Mouse (Mus musculus) urinary bladder, postnatal 36 days (tissue): ENCODE data around the gene Pole.
A peak's percentile ranks its signal among the peaks of the same experiment; 100 is the strongest.

Experiments used
- DNase-seq, 2 experiments: peaks; one replicate each; pipeline ENCODE4 v3.0.0; 2022; ENCODE audit warnings: low spot score in 2 of 2, mixed read lengths in 1 of 2

Pole gene

DNA sequence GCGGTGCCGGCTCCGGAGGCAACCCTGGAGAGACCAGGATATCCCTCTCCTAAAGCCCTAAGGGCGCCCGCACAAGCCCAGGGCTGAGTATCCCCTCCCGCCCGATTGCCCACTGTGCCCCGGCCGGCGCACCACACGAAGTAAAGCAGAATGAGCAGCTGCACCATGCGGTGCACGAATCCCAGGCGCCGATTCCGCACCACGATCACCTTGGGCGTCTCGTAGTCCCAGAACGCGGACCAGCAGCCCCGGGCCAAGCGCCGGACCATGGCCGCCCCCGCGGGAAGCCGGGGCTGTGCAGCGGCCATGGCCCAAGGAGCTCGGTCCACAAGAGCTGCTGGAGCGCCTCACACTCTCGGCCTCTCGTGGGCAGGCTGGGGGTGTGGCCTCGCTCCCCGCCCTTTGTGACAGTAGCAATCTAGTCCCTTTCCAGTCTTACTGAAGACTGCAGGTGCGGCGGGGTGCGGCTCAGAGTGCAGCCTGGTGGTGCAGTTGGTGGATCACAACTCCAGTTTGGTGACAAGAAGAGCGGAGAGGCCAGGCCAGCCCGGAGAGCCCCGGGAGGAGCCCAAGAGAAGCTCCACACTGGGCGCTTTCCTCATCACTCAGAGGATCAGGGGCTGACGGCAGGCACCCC lies 56.7 kb downstream of the Pole start, which contains the start of gene P2rx2:
Gene P2rx2 (minus strand): TSS at position 565 of the 637 bp plus-strand sequence.
- DNase-seq, result peak; percentile 28 to 58

DNA sequence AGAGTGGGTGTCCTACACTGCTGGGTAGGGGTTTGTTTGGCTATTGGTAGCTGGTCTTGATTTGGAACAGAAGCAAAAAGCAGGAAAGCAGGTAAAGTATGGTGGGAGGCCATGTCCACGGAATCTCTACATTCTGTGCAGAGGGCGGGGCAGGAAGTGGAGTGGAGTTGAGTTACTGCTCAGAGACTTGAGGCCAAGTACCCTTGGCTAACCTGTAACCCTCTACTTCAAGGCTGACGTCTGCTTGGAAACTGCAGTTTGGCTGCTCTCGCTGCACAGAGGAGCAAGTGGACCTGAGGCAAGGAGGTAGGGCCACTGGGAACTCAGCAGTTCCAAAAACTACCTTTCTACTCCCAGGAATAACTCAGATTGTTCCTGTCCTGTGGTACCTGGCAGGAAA lies 58.4 kb downstream of the Pole start, which contains the start of gene Lrcol1:
Gene Lrcol1 (plus strand): TSS at position 207 of the 400 bp plus-strand sequence.
- DNase-seq, result no peak

DNA sequence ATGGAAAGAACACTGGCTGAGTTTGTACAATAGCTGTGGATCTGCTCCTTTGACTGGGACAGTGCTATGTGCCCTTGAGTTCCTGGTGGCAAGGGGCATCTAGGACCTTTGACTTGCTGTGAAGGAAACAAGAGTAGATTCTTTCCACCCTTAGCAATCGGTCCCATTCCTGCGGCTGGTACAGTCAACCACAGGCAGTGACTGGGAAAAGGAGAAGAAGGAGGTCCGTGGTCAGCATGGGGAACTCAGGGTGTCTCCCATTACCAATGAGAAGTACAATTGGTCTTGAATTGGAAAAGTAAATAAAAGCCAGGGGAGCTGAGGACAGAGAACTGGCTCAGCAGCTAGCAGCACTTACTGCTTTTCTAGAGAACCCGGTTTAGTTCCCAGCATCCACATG lies 59.4 kb downstream of the Pole start:
- DNase-seq, result no peak

DNA sequence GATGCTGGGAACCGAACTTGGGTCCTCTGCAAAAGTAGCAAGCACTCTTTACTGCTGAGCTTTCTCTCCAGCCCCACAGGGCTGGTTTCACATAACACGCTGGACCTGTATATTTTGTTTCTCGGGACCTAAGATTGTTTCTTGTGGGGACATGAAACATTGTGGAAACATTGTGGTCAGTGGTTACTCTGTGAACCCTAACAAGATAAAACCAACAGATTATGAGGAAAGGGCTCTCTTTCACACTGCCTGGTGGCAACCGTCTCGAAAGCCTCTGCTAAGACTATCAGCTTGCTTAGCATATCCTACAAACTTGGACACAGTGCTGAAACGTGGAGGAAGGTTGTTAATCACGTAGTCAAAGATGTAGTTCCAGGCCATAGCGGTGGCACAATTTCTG lies 60.9 kb downstream of the Pole start:
- no peak for DNase-seq

DNA sequence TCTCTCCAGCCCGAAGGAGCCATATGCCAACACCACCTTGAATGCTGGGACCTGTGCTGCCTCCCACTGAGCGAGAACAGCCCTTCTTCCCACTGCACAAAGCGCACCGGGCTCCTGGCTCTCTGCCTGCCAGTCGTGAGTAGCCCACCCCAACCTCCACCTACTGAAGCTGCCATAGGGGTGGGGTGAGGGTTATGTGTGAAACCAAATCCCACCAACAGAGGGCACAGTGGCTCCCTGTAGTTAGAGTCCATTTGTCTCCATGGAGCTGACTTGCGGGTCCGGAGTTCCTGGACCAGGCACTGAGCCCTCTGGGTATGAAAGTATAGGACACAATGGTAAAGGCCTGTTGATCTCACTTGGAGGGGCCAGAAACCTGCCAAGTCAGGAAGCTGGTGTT lies 68.6 kb downstream of the Pole start:
- peak in 1 of 2 experiments; percentile 15 for DNase-seq

DNA sequence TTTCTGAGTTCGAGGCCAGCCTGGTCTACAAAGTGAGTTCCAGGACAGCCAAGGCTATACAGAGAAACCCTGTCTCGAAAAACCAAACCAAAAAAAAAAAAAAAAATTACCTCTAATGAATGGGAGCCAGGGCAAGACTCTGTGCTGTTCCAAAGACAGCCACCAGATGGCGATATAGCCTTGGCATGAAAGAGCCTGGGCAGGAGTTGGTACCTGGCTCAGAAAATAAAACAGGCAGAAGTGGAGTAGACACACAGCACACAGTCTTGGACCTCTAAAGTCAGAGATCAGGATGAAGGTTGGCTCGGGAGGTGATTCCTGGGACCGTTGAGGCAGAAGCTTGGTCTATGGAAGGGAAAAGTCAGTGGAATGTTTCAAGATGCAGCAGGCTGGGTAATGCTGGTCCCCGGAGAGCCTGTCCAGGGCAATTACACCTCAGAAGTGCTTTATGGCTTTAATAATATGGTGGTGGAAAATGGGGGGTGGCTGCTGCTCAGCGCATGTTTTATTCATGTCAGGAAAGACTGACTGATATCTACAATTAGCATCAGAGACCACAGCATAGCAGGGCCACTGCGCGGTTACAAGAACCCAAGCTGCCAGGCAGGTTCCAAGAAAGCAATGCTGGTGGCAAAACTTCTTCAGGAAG lies 71.5 kb downstream of the Pole start:
- DNase-seq, result peak; percentile 68 to 75

DNA sequence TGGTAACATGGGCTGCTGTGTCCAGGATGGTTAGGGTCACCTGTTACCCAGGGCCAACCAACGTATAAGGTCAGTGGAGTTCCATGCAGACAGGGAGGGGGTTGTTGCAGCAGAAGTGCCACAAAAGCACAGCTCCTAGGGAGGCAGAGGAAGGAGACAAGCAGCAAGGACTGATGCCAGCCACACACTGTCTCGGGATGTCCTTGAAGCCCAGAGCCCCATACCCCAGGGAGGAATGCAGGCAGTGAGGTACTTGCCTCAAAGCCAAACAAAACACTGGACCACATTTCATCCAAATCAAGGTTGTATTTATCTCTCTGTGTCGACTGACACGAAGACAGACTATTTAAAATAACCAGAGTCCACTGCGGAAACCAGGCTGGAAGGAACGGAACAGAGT lies 75.4 kb downstream of the Pole start:
- DNase-seq, result no peak

DNA sequence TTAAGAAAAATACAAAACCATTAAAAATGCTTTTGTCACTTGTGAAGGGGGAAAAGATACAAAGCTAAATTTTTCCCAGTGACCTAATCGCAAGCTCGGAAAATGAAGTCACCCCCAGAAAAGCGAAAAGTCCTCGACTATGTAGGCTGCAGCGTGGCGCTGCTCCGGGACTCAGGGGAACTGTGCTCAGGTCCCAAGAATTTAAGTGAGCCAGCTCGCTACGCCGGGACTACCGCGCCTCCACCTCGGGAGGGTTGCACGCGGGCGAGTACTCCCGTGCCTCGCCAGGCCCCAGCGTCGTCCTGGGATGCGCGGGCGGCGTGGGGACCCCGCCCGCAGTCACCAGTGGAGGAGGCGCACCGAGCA lies 76.7 kb downstream of the Pole start:
- DNase-seq, result no peak

DNA sequence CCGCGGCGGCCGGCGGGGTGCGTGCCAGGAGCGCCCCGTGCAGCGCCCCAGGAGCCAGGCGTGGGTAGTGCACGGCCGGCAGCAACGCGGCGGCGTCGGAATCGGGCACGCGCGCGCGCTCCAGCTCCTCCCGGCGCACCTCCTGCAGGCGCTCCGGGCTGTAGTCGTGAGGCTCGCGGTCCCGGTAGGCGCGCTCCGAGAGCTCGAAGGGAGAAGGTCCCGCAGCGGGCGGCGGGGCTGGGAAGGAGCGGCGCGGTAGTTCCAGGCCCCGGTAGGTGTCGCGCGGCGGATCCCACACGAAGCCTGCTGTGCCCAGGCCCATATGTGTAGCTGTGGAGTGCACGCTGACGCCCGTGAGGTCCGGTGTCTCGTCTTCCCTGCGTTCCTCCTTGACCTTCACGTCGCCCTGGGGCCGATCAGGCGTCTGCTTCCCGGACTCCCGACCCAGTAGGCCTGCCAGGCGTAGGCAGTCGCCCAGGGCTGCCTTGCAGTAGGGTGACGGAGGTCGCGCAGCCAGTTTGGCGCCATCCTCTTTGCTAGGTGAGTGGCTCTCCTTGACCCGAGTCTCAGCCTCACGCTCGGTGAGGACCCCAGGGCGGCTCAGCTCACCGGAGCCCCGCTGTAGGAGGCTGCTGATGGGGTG lies 77.2 kb downstream of the Pole start:
- DNase-seq, result peak; percentile 60 to 75

DNA sequence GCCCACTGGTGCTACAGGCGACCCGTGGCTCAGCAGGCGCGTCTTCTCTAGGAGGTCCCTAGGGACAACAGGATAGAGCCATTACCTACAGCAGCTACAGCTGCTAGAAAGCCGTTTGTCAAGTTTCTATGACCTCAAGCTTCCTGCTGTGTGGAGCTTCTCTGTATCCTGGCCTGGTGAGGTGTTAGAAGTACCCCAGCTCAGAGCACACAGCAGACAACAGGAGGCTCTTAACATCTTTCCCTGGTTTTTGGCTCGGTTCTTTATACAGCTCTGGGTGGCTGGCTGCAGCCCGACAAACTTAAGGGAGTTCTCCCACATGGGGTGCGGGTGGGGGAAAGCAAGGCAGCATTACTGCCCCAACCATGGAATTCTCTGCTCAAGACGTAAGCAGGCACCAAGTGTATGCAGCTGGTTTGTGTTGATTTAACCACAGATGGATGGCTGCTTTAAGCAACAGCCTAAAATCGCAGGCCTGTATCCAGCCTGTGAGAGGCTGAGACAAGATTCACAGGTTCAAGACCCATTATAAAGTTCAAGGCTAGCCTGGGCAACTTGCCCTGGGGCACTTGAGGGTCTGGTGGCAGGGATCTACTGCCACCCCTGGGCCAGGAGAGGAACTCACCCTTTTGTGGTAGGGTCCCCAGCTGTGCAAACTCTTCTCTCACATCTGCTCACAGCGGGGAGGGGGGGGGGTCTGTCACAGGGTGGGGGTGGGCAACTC lies 77.9 kb downstream of the Pole start:
- DNase-seq, result no peak

DNA sequence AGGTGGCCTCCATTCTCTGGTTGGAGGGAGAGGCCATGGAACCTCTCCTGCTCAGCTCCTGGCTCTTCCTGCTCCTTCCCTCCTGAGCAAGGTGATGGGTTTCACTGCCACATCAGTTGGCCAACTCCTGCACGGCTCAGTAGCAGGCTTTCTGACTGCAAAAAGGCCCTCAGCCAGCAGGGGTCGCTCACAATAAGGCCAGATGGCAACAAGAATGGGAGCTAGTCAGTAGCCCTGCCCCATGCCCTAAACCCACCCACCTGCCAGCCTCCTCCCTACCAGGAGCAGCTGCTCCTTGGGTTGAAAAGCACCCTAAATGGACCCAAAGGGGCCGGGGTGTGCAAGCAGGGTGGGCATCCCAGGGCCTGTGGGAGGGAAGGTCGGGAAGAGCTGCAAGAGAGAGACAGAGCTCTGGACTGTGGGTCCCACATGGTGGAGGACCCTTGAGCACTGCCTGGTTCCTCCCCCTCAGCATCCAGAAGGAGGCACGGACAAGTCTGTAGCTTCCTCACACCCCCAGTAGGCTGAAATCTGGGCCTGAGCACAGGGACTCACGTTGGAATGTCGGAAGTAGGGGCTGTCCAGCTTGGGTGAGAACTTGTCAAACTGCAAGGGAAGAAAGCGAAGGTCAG lies 90.8 kb downstream of the Pole start:
- DNase-seq, result peak; percentile 66 to 70

DNA sequence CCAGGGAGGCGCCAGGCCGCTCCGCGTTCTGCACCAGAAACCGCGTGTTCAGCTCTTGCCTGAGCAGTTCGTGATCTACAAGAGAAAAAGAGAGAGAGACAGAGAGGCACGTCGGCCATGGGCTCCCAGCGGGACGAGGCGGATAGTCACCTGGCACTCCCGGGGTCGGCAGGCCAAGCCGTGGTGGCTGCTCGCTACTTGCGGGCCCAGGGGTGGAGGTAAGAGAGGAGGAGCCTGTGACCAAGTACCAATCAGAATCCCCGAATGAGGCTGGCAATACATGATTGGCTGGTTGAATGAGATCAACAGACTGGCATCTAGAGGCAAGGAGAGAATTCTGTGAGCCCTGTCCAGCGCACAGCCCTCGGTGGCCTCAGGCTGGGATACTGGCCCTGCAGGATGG lies 92.1 kb downstream of the Pole start:
- no peak for DNase-seq

DNA sequence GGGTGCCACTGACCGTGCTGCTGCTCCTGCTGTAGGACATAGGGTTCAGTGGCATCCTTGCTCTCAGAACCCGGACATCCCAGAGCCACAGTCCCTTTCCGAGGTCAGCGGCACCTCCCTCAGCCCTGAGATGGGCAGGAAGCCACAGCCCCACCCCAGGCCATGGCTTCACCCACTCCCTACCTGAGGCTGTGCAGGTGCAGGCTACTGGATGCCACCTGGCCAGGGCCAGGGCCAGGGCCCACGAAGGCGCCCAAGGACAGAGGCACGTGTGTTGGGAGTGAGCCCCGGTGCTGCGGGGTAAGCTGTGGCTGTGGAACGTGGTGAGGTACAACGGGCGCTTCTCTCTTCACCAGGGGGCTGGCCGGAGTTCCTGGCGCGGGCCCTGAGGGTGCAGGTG lies 93.0 kb downstream of the Pole start:
- DNase-seq, result no peak

DNA sequence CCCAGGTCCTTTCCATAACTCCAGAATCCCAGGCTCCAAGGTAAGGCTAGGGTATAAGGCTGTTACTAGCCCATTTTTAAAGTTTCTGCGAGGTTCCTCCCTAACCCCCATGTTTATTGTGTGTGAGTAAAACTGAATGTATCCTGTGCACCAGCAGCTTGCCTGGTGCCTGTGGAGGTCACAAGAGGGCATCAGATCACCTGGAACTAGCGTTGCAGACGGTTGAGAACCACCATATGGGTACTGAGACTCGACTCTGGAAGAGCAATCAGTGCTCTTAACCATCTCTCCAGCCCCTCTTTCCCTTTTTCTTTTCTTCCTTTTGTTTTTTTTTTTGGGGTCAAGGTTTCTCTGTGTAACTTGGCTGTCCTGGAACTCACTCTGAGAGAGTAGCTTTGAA lies 93.7 kb downstream of the Pole start:
- DNase-seq, result no peak

DNA sequence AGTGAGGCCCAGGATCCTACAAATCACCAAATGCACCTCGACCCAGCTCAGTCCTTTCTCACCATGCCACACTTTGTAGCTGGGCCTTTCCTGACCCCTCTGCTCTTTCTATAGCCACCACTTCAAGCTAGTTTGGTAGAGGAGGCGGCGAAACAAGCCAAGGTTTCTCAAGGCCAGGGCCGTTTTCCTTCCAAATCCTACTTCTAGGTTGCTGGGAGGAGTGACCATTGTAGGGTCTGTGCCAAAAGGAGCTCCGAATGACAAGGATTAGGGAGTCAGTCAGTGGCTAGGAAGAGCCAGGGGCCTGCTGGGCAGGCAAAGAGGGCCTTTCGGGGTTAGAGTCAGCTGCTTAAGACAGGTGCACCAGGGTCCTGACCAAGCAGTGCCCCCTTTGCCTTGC lies 98.4 kb downstream of the Pole start:
- no peak for DNase-seq

DNA sequence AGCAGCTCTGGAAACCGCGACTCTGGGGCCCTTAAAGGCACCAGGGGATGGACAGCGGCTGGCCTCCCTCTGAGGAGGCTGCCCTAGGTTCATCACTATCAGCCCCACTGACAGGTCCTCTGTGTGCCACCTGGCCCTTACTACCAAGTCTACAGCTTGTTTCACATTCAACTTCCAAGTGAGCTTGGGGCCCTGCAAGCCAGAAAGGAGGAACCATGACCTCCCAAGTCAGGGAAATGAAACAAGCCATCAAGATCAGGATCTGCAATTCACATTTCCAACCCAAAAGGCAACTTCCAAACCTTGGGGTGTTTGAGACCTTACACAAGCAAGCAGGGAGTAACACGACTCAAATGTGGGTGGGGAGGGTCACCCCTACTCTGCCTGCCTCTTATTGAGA lies 99.2 kb downstream of the Pole start:
- no peak for DNase-seq

DNA sequence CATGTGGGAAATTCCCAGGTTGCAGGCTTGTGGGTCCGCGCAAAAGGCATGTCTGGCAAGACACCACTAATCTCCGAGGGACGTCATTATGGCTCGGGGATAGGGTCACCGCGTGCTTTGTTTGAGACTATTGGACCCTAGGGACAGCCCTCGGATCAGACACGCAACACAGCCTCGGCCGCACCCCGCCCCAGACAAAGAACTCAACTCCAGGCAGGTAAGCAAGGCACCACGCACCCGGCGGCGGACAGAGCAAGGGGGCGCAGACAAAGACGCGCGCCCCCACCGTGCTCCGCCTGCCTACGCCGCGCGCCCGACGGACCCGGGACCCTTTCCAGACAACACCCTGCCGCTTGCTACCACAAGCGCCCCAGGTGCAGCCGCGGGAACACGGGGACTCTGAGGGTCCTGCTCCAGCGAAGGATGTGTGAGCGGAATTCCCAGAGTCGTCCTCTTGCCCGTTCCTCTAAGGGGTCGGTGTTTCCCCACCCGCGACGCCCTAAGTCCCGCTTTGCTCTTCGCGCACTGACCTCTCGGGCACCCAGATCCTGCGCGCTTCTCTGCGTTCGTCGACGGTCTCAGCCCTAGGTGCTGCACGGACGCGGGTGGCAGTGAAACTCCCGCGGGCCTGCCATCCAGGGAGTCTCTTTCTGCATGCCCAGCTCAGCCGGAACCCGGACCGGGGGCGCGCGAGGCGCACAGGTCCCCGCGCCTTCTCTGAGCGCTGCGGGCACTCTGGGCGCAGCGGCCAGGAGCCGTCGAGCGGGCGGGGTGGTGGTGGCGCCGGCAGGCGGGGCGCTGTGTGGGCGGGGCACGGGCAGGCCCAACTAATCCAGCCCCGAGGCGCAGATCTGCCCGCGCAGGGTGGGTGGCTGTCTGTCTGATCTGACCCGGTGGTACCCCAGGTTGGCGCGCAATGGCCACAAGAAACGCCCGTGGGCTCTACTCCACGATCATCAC lies 100.5 kb downstream of the Pole start:
- DNase-seq, result peak; percentile 70 to 73
